Mouse (Mus musculus): ENCODE data around the gene Arl4c. TPM values are rescaled to one million over a fixed set of nuclear protein-coding genes. Genes with fewer than 3 reads are reported as not detected.
"Not testable (repeated sequence)": the region's sequence is repeated elsewhere in the genome, so short reads cannot be mapped to it uniquely, and the experiment has no call there.

Arl4c gene
- polyA plus RNA-seq, 1 experiment from 2014 or later, result 6.7 TPM

DNA sequence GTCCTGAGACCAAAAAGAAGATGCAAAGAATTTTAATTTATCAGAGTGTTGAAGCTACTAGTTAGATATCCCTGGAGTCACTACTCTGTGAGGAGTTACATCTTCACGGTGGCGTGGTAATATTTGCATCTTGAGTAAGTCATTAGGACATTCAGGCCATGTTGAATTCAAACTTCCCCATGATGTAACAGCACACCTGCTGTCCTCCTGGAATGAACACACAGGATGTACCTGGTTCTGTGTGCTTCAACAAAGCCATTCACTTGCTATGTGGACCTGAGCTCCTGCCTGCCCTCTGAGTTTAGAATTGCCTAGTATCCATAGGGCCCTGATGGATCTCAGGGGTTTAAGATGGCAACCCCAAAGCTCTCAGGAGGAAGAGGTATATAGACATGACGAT lies 60.8 kb downstream of the Arl4c start:
- Histone ChIP-seq H3K27ac (replicated peaks; ENCODE audit: low read depth, low read length) (no peak overlapping the region), H3K4me3 (ENCODE audit: low read depth, low read length) (no peak overlapping the region), H3K36me3 (replicated peaks; ENCODE audit: control insufficient read depth, insufficient read depth, low read depth, low read length) (no peaks in the 10 kb centered on the region), H3K4me2 (ENCODE audit: low read depth, low read length) (no peak overlapping the region), H3K9ac (replicated peaks; ENCODE audit: low read length) (no peak overlapping the region), H3K9me3 (replicated peaks; ENCODE audit: control insufficient read depth, low read length) (no peaks in the 10 kb centered on the region), H3K27me3 (ENCODE audit: control insufficient read depth, insufficient read depth, low read length) (no peaks in the 10 kb centered on the region), H3K4me1 (ENCODE audit: control insufficient read depth, insufficient read depth, low read length) (peaks cover 3% of the 10 kb centered on the region)
- ATAC-seq (replicated peaks; ENCODE audit: insufficient number of reproducible peaks, low FRiP score, low TSS enrichment, low read depth) (no peak), DNase-seq (ENCODE audit: low spot score) (no peak)
- 93% methylated on average over 3 of the region's 3 CpGs for WGBS

DNA sequence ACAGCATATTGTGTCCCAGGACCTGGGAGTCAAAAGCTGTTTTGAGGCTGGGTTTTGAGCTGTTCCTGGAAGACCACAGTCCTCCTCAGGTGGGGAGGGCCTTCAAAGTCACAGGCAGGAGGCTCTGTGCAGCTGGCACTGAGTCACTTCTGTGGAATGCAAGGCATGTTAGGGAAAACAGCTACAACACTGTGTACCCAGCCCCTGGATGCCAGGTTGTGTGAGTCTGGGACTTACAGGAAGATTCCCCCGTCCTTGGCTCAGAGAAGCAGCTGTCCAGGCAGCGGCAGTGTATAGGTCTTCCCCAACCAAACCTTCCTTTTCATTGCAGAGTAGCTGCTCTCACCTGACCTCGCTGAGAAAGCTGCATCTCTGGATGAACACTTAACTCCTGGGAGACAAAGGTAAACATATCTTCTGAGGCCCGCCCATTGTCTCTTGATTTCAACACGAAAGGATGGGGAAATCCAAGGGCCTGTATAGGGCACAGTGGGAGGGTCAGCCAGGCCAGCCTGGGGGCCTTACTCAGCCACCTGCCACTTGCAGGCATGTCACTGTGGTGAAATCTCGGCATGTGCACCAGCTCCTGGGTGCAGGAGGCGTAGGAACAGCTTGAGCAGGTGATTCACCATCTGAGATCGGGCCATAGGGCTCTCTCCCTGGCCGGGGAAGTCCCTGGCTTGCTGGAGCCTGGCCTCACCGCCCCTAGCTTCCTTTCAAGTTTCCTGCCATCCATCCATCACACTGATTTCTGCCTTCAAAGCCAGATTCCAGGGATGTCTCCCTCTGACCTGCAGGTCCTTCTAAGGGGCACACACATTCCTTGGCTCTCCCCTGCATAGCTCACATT lies 62.4 kb downstream of the Arl4c start:
- 20% methylated on average over 10 of the region's 10 CpGs for WGBS
- Histone ChIP-seq H3K9ac (replicated peaks; ENCODE audit: low read length) (no peak overlapping the region; the same call in 1 of the 2 replicates), H3K27me3 (ENCODE audit: control insufficient read depth, insufficient read depth, low read length) (no peaks in the 10 kb centered on the region), H3K27ac (replicated peaks; ENCODE audit: low read depth, low read length) (no peak overlapping the region), H3K4me3 (ENCODE audit: low read depth, low read length) (no peak overlapping the region), H3K9me3 (replicated peaks; ENCODE audit: control insufficient read depth, low read length) (no peaks in the 10 kb centered on the region), H3K36me3 (replicated peaks; ENCODE audit: control insufficient read depth, insufficient read depth, low read depth, low read length) (no peaks in the 10 kb centered on the region), H3K4me2 (ENCODE audit: low read depth, low read length) (no peak overlapping the region), H3K4me1 (ENCODE audit: control insufficient read depth, insufficient read depth, low read length) (peaks cover 3% of the 10 kb centered on the region)
- 0 out of 2 replicates have a peak, but pooled peaks have one; percentile 34 for ATAC-seq (replicated peaks; ENCODE audit: insufficient number of reproducible peaks, low FRiP score, low TSS enrichment, low read depth)
- DNase-seq (ENCODE audit: low spot score), result peak; percentile 8

GRCm38 (mm10) chr1:88638622-88639021 lies 63.4 kb downstream of the Arl4c start:
- peaks cover 3% of the 10 kb centered on the region for H3K4me1 ChIP-seq (ENCODE audit: control insufficient read depth, insufficient read depth, low read length)
- no peak overlapping the region for H3K4me3 ChIP-seq (ENCODE audit: low read depth, low read length)
- no peaks in the 10 kb centered on the region for H3K9me3 ChIP-seq (replicated peaks; ENCODE audit: control insufficient read depth, low read length)
- H3K9ac ChIP-seq (replicated peaks; ENCODE audit: low read length), result no peak overlapping the region
- DNase-seq (ENCODE audit: low spot score) (no peak), ATAC-seq (replicated peaks; ENCODE audit: insufficient number of reproducible peaks, low FRiP score, low TSS enrichment, low read depth) (no peak)
- no peaks in the 10 kb centered on the region for H3K36me3 ChIP-seq (replicated peaks; ENCODE audit: control insufficient read depth, insufficient read depth, low read depth, low read length)
- H3K27me3 ChIP-seq (ENCODE audit: control insufficient read depth, insufficient read depth, low read length), result no peaks in the 10 kb centered on the region
- WGBS, result 60% methylated on average over 4 of the region's 4 CpGs
- no peak overlapping the region for H3K4me2 ChIP-seq (ENCODE audit: low read depth, low read length)
- no peak overlapping the region for H3K27ac ChIP-seq (replicated peaks; ENCODE audit: low read depth, low read length)

DNA sequence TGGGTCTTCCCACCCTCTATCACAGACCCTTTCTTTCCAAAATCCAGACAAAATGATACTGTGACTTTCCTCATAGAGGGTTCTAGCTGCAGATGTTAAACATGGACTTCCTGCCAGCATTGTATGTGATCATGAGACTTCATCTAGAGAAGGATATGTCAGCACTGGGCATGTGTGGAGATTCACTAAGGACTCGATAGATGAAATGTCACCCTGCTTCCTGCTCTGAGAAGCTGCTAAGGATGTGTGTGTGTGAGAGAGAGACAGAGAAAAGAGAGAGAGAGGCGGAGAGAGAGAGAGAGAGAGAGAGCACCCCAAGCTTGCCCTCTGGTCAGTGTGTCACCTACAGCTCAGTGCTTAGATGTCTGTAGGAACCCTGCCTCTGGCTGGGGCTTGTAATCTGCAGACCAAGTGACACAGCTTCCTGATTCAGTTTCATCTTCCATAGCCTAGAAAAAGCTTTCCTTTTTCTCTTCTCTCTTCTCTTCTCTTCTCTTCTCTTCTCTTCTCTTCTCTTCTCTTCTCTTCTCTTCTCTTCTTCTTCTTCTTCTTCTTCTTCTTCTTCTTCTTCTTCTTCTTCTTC lies 65.4 kb downstream of the Arl4c start:
- not testable (repeated sequence) for H3K9me3 ChIP-seq (replicated peaks; ENCODE audit: control insufficient read depth, low read length); H3K4me1 ChIP-seq (ENCODE audit: control insufficient read depth, insufficient read depth, low read length); H3K27ac ChIP-seq (replicated peaks; ENCODE audit: low read depth, low read length); H3K4me3 ChIP-seq (ENCODE audit: low read depth, low read length); H3K36me3 ChIP-seq (replicated peaks; ENCODE audit: control insufficient read depth, insufficient read depth, low read depth, low read length); H3K9ac ChIP-seq (replicated peaks; ENCODE audit: low read length); H3K4me2 ChIP-seq (ENCODE audit: low read depth, low read length); DNase-seq (ENCODE audit: low spot score); H3K27me3 ChIP-seq (ENCODE audit: control insufficient read depth, insufficient read depth, low read length); ATAC-seq (replicated peaks; ENCODE audit: insufficient number of reproducible peaks, low FRiP score, low TSS enrichment, low read depth)
- WGBS, result 63% methylated on average over 2 of the region's 2 CpGs

- 90% methylated on average over 12 of the region's 12 CpGs for WGBS
- H3K9ac ChIP-seq (replicated peaks; ENCODE audit: low read length), result no peak overlapping the region
- no peak overlapping the region for H3K4me2 ChIP-seq (ENCODE audit: low read depth, low read length)
- ATAC-seq (replicated peaks; ENCODE audit: insufficient number of reproducible peaks, low FRiP score, low TSS enrichment, low read depth), result no peak
- no peaks in the 10 kb centered on the region for H3K27me3 ChIP-seq (ENCODE audit: control insufficient read depth, insufficient read depth, low read length)
- no peaks in the 10 kb centered on the region for H3K9me3 ChIP-seq (replicated peaks; ENCODE audit: control insufficient read depth, low read length)
- H3K36me3 ChIP-seq (replicated peaks; ENCODE audit: control insufficient read depth, insufficient read depth, low read depth, low read length), result no peaks in the 10 kb centered on the region
- DNase-seq (ENCODE audit: low spot score), result no peak
- H3K4me3 ChIP-seq (ENCODE audit: low read depth, low read length), result no peak overlapping the region
- no peak overlapping the region for H3K27ac ChIP-seq (replicated peaks; ENCODE audit: low read depth, low read length)
- H3K4me1 ChIP-seq (ENCODE audit: control insufficient read depth, insufficient read depth, low read length), result peaks cover 3% of the 10 kb centered on the region
Measured at GRCm38 (mm10) chr1:88635659-88636058, 66.4 kb downstream of the Arl4c start.

GRCm38 (mm10) chr1:88632851-88633250 lies 69.2 kb downstream of the Arl4c start:
- ATAC-seq (replicated peaks; ENCODE audit: insufficient number of reproducible peaks, low FRiP score, low TSS enrichment, low read depth), result no peak
- Histone ChIP-seq H3K27me3 (ENCODE audit: control insufficient read depth, insufficient read depth, low read length) (no peaks in the 10 kb centered on the region), H3K9ac (replicated peaks; ENCODE audit: low read length) (no peak overlapping the region), H3K27ac (replicated peaks; ENCODE audit: low read depth, low read length) (no peak overlapping the region), H3K4me2 (ENCODE audit: low read depth, low read length) (no peak overlapping the region), H3K9me3 (replicated peaks; ENCODE audit: control insufficient read depth, low read length) (no peaks in the 10 kb centered on the region), H3K4me1 (ENCODE audit: control insufficient read depth, insufficient read depth, low read length) (no peaks in the 10 kb centered on the region), H3K36me3 (replicated peaks; ENCODE audit: control insufficient read depth, insufficient read depth, low read depth, low read length) (no peaks in the 10 kb centered on the region), H3K4me3 (ENCODE audit: low read depth, low read length) (no peak overlapping the region)
- DNase-seq (ENCODE audit: low spot score), result no peak
- 77% methylated on average over 6 of the region's 6 CpGs for WGBS

DNA sequence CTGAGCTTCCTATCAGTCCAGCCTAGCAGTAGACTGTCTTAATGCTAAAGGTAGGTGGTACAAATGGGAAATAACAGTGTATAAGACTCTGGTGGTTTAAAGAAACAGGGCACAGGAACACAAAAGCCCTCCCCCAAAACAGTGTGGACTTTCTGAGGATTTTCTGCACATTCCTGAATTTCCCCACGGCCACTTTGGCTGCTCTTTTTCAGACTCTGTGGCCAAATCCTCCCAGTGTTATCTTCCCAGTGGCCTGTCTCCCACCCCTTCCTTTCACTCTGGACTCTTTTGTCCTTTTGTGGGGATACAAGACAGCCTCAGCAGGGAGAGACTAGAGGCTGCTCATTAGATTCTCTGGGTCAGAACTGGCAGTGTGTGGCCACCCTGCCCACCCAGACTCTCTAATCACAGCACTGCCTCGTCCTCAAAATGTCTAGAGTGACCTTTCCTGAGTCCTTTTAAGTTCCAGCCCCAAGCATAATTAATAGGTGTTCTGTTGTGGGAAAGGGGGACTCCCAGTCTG lies 72.0 kb downstream of the Arl4c start:
- no peak overlapping the region for H3K27ac ChIP-seq (replicated peaks; ENCODE audit: low read depth, low read length)
- no peak for DNase-seq (ENCODE audit: low spot score)
- WGBS, result 26% methylated on average over 2 of the region's 2 CpGs

DNA sequence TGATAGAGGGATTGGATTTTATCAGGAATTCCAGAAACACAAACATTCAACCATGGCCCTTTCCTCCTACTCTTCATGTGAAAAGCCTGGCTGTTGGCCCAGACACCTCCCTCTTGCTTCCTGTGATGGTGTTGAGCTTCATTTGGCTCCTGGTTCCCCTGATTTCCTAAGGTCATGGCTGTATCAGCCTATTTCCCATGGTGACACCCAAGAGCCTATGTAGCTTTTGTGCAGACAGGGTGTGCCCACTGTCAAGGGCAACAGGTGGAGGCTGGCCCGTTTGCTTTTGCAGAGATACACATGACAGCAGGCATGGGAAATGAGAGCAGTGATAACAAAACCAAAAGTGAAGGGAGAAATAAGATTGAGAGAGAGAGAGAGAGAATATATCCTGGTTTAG lies 76.8 kb downstream of the Arl4c start:
- Histone ChIP-seq H3K4me2 (ENCODE audit: low read depth, low read length) (no peak overlapping the region), H3K4me1 (ENCODE audit: control insufficient read depth, insufficient read depth, low read length) (no peaks in the 10 kb centered on the region), H3K36me3 (replicated peaks; ENCODE audit: control insufficient read depth, insufficient read depth, low read depth, low read length) (no peaks in the 10 kb centered on the region), H3K4me3 (ENCODE audit: low read depth, low read length) (no peak overlapping the region), H3K27me3 (ENCODE audit: control insufficient read depth, insufficient read depth, low read length) (no peaks in the 10 kb centered on the region), H3K27ac (replicated peaks; ENCODE audit: low read depth, low read length) (no peak overlapping the region), H3K9me3 (replicated peaks; ENCODE audit: control insufficient read depth, low read length) (no peaks in the 10 kb centered on the region), H3K9ac (replicated peaks; ENCODE audit: low read length) (no peak overlapping the region)
- no peak for ATAC-seq (replicated peaks; ENCODE audit: insufficient number of reproducible peaks, low FRiP score, low TSS enrichment, low read depth)
- WGBS, result 83% methylated on average over 1 of the region's 1 CpGs
- DNase-seq (ENCODE audit: low spot score), result no peak

More for the DNA sequence above, 72.0 kb downstream of the Arl4c start:
- H3K4me1 ChIP-seq (ENCODE audit: control insufficient read depth, insufficient read depth, low read length), result no peaks in the 10 kb centered on the region
- no peak for ATAC-seq (replicated peaks; ENCODE audit: insufficient number of reproducible peaks, low FRiP score, low TSS enrichment, low read depth)
- H3K4me3 ChIP-seq (ENCODE audit: low read depth, low read length), result no peak overlapping the region
- H3K36me3 ChIP-seq (replicated peaks; ENCODE audit: control insufficient read depth, insufficient read depth, low read depth, low read length), result no peaks in the 10 kb centered on the region
- H3K4me2 ChIP-seq (ENCODE audit: low read depth, low read length), result no peak overlapping the region
- H3K9me3 ChIP-seq (replicated peaks; ENCODE audit: control insufficient read depth, low read length), result no peaks in the 10 kb centered on the region
- H3K9ac ChIP-seq (replicated peaks; ENCODE audit: low read length), result no peak overlapping the region
- H3K27me3 ChIP-seq (ENCODE audit: control insufficient read depth, insufficient read depth, low read length), result no peaks in the 10 kb centered on the region
